Mouse (Mus musculus) testis, adult 2 months (tissue): ENCODE data around the gene Cercam.

Source experiments
- CTCF ChIP-seq: fragments of 200-500 bp; IDR thresholded peaks from 2 replicates; pipeline ENCODE4 v1.5.1; 2012; ENCODE audit warnings: low read depth, mild to moderate bottlenecking, inconsistent platforms, low read length, moderate library complexity; ENCODE audit not compliant: control insufficient read depth, insufficient read depth, insufficient replicate concordance
- POLR2A ChIP-seq: fragments of 200-500 bp; IDR thresholded peaks from 2 replicates; pipeline ENCODE4 v1.6.1; 2012; ENCODE audit warnings: low read depth, mild to moderate bottlenecking, inconsistent platforms, low read length, moderate library complexity; ENCODE audit not compliant: control insufficient read depth

DNA sequence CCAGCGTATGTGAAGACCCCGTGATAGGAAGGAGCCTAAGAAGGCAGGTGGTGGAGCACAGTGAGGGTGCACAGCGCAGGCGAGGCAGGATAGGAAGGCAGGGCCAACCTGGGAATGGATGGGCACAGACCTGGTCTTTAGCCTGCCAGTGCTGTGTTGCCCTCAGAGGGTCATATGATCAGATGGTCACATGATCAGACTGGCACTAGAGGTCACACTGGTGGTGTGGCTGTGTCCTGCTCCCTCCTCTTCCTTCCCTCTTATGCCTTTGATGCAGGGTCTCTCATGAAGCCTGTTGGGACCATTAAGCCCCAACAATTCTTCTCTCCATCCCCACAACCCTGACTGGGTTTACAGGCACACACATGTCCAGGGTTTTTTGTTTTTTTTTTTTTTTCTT is 4.8 kb downstream of the Cercam start:
- TF ChIP-seq CTCF (no peak), POLR2A (no peak)
